Mouse (Mus musculus): ENCODE measurements around the gene Dynll1. TPM values are rescaled to one million over a fixed set of nuclear protein-coding genes. Genes with fewer than 3 reads are reported as not detected.

Gene Dynll1
- total RNA-seq (2021), result 100 to 1,000 TPM; 638 to 644 TPM

DNA sequence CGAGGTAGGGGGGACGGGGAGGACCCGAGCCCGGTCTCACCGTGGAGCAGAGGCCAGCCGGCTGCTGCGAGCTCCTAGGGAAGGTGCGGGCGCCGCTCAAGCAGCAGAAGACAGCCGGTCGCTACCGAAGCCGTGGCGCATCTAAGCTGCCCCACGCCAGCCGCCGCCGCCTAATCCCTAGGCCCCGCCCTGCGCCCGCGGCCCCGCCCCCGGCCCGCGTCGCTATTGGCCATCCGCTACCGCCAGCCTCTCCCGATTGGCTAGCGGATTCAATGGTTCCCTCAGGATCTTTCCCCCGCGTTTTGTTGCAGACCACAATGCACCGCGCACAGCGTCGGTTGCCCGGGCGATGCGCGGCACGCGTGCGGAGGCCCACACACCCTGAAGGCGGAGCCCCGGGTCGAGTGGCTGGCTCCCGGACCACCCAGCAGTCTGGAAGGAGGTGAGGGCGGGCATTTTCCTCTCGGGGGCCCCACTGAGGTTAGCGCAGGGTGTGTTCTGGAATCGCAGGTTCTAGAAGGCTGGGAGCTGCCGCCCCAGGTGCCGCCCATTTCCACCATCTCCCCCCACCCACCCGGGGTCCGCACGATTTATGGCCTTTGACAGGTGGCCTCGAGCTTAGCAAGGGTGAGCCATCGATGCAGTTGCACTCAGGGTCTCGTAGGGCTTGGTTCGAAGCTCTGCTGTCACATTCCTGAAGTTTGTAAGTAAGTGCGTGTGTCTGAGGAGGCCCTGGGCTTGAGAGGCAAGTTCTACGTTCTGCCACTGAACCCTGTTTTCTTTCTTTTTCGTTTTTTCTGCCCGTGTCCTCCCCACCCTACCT lies at the start of gene Dynll1:
Gene Dynll1, minus strand, starts transcription at position 208 of the 823 bp plus-strand sequence.
- peak; percentile 100 for DNase-seq (ENCODE audit: low spot score in 2 of 2)
- intact Hi-C loops (cut with DNase I), result loop anchor here (2.0 to 5.0 kb wide), 4 partner anchors 18 to 41 kb away; partner anchors contain the start of genes Gatc, Srsf9 and Triap1

DNA sequence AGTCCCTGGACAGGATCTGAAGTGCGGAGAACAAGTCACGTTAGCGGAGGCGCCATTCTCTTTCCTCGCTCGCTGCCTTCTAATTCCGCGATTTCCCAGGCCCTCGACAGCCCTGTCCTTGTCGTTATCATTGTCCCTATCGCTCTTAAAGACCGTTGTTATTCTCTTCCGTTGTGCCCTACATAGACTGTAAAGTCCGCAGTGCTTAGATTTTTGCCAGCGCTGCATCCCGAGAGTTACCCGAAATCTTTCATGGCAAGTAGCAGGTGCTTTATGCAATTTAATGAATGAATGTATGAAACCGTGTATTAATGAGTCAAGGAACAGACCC lies 48.4 kb upstream of the Dynll1 start:
- no peak for DNase-seq (ENCODE audit: low spot score in 2 of 2)
- intact Hi-C loops (cut with DNase I), result no loop called here

DNA sequence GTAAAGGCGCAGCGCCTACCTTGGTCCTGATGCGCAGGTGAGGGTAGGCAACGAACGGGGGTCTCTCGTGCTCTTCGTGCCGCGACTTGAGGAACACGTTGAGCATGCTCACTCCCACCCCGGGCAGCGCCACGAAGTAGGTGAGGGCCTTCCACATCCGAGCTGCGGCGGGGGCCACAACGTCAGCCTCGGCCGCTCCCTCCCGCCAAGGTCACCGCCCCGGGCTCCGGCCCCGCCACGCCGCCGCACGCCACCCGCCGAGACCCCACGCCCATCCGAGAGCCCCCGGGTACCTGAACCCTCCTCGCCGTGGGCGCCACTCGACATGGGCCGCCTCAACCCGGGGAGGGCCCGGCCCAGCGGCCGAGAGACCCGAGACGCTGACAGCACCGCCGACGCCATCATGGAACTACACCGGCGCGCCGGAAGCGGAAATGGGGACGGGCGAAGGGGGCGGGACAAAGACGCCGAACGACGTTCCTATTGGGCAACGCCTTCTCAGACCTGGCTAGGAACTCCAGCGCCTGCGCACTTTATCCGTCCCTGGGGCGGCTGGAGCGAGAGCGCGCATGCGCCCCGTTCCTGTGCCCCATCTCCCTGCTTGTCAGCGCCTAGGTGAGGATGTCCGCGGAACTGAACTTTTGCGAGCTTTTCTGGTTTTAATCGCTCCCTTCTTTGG lies 47.9 kb upstream of the Dynll1 start, which contains the start of gene Cox6a1:
Gene Cox6a1, minus strand, starts transcription at position 436 of the 679 bp plus-strand sequence.
- peak; percentile 98 to 99 for DNase-seq (ENCODE audit: low spot score in 2 of 2)
- intact Hi-C loops (cut with DNase I), result no loop called here

DNA sequence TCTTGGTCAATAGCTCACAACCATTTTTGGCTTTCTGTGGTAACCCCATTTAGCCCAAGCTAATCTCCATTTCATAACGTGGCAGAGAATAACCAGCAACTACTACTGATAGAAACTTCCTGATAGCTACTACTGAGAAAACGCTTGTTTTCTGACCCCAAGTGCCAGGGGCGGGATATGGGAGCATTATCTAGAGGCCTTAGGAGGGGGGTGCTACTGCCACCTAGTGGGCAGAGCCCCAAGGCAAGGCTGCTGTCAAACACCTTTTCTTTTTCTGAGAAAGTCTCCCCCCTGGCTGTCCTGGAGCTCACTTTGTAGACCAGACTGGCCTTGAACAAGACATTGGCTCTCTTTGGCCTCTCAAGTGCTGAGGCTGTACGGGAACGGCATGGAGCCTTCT lies 46.8 kb upstream of the Dynll1 start:
- DNase-seq (ENCODE audit: low spot score in 2 of 2), result peak; percentile 61 to 76
- intact Hi-C loops (cut with DNase I), result no loop called here

DNA sequence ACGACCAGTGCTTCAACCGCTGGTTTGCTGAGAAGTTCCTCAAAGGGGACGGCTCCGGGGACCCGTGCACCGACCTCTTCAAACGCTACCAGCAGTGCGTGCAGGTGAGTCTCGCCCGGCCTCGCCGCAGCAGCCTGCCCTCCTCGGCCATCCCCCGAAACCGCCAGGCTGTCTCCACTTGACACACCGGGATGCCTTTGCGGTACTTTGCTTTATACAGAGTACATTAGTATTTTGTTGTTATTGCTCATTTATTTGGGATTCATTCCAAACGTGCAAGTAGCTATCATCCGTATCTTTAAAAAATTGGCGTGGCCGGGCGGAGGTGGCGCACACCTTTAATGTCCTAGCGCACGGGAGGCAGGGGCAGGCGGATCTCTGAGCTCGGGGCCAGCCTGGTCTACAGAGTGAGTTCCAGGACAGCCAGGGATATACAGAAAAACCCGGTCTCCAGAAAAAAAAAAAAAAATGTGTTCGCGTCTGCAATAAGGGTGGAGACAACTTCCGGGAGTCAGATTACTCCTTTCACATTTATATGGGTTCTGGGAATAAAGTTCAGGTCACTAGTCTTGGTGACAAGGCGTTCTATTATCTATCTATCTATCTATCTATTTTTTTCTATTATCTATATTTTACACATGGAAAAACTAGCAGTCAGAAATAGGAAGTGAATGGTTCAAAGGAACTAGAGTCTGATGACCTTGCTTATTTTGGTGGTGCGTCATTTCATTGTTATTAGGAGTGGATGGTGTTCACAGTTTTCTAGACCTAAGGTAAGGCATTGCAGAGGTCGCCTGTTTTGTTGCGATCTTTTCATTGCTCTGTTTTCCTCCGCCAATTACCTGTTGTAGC lies 40.7 kb upstream of the Dynll1 start:
- no peak for DNase-seq (ENCODE audit: low spot score in 2 of 2)
- intact Hi-C loops (cut with DNase I), result loop anchor here (2.0 to 5.0 kb wide), 2 partner anchors 15 to 39 kb away; partner anchors contain the start of genes Dynll1 and Srsf9

DNA sequence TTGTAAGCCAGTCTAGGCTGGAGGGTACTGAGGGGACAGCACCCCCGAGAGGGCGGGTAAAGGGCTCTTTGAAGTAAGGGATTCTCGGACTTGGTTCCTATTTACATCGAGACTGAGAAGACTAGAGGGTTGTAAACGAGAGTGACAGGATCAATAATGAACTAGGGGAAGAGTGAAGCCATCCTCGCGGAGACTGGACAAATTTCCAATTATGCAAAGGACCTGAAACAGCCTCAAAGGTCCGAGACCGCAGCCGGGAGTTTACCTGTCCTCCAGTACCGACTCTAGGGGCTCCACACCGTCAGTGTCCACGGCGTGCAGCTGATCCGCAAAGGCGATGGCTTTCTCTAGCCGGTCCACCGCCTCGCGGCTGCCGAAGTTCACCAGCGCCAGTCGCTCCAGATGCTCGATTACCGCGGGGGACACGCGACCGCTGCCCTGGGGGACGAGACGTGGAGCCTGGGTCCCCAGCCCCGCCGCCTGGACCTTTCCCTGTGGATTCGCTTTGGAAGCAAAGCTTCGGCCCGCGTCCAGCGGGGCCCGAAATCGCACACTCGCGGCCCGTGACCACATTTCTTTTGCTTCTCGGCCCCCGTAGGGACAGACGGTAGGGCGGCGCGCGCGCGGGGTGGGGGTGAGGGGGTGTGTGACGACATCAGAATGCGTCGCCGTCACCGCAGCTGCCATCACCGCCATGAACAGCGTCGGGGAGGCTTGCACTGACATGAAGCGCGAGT lies 39.9 kb upstream of the Dynll1 start, which contains the start of the genes Gatc and Triap1:
Gene Gatc, minus strand, starts transcription at position 602 of the 737 bp plus-strand sequence.
Gene Triap1, plus strand, starts transcription at position 649 of the 737 bp plus-strand sequence.
- peak; percentile 91 to 92 for DNase-seq (ENCODE audit: low spot score in 2 of 2)
- intact Hi-C loops (cut with DNase I), result loop anchor here (2.0 to 5.0 kb wide), 2 partner anchors 14 to 38 kb away; partner anchors contain the start of genes Dynll1 and Srsf9

DNA sequence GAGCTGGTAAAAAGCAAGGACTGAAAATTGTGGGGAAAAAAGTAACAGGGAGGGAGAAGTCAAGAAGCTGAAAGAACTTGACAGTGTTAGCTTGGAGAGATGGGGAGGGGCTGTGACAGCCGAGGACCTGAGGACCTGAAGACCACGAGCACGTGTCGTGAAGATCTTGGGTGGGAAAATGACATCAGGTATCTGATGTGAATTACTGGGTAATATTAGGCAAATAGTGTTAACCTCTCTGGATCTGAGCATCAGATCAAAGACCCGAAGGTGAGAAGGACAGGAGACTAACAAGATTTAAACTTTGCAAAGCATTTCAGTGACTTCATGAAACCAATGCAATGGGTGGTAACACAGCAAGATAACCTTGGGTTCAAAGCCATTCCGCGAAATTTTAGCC lies 39.2 kb upstream of the Dynll1 start:
- DNase-seq (ENCODE audit: low spot score in 2 of 2), result no peak
- intact Hi-C loops (cut with DNase I), result loop anchor here (2.0 to 5.0 kb wide), 2 partner anchors 13 to 38 kb away; partner anchors contain the start of genes Dynll1 and Srsf9

DNA sequence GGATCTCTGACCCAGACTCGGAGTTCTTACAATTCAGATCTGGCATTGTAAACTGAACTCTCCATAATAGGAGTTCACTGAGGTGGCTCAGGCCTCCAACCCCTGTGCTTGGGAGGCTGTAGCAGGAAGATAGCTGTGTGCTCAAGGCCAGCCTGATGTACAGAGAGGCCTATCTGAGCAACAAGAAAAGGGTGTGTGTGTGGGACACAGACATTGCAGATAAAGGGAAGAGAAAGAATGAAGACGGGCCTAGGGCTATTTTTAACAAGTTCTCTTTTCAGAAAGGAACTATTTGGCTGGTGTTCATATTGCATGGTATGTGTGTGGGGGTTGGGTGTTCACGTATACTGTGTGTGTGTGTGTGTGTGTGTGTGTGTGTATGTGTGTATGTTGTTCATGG lies 32.8 kb upstream of the Dynll1 start:
- intact Hi-C loops (cut with DNase I), result no loop called here
- no peak for DNase-seq (ENCODE audit: low spot score in 2 of 2)

DNA sequence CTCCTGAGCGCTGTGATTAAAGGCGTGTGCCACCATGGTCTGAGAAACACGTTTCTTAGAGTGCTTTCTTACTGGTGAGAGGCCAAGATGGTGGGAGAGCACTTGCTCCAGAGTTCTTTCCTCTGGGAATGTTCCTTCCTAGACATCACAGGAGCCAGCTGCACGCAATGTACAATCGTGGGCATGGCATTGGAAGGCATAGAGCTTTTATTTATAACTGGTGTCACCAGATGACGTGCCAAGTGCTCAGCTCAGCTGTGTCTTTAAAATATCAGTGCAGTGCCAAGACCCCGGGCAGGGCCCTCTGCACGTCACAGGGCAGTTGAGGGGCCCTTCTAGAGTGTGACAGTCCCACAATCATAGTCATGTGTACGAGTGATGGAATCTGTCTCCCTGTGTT lies 30.2 kb upstream of the Dynll1 start:
- no peak for DNase-seq (ENCODE audit: low spot score in 2 of 2)
- intact Hi-C loops (cut with DNase I), result no loop called here

DNA sequence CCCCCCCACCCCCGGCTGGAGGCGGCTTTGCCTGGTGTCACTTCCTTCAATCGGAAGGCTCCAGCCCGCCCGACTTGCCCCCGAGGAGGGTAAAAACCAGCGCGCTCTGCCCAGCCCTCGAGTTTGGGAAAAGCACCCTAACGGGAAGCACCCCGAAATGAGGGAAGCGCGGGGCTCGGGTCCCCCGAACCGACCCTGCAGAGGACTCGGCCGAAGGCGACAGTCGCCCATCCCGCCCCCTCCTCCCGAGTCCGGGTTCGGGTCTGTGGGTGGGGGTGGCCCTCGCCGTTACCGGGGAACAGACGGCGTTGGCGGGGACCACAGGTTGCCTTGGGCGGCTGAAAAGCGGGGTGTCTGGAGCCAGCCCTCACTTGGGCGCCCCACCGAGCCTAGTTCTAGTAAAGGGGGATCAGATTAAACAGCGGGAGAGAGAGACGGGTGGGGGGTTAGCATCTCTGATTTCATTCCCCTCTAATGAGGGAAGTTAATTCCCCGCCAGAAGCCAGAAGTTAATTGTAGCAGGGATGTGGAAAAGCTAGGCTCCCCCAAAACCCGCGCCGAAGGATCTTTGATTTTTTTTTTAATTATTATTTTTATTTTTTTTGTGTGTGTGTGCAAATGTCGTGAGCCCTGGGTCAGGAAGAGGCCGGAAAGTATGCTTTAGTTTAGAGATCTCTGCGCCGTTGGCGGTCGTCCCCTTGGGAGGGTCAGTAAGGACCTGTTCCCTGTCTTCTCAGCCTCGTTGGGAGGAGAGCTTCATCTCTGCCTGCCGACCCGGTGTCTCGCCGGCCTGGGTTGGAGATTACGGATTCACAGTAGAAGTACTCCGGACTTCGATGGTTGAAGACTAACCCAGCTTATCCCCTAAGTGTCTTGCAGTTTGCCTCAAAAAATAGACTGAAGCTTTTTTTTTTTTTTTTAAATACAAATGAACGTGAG lies 27.1 kb upstream of the Dynll1 start:
- peak in 1 of 2 experiments; percentile 47 for DNase-seq (ENCODE audit: low spot score in 2 of 2)
- intact Hi-C loops (cut with DNase I), result loop anchor here (1.0 to 2.0 kb wide), 3 partner anchors 9 to 27 kb away; partner anchors contain the start of genes Dynll1, Gatc and Triap1

DNA sequence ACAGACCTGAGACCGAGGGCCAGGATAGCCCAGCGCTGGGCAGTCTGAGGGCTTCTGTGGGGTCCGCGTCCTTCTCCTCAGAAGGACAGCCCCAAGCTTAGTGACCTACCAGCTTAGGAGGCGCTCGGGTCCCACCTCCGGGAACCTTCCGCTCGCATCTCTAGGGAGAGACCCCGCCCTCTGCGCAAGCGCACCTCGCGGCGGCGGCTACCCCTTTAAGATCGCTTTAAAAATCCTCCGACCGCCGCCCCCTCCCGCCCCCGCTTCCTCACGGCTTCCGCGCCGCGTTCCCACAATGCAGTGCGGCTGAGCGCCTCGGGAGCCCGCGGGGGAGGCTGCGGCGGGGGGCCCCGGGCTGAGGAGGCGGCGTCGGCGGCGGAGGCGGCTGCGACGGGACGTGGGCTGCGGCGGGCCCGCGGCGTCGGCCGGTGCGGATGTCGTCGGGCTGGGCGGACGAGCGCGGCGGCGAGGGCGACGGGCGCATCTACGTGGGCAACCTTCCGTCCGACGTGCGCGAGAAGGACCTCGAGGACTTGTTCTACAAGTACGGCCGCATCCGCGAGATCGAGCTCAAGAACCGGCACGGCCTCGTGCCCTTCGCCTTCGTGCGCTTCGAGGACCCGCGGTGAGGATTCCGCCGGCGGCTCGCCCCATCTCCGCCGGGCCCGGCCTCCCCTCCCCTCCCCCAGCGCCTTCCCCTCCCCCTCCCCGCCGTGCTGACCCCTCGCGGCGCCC lies 26.2 kb upstream of the Dynll1 start, which contains the start of gene Srsf9:
Gene Srsf9, plus strand, starts transcription at position 303 of the 735 bp plus-strand sequence.
- intact Hi-C loops (cut with DNase I), result loop anchor here (1.0 to 2.0 kb wide), 3 partner anchors 8 to 26 kb away; partner anchors contain the start of genes Dynll1, Gatc and Triap1
- peak; percentile 94 to 95 for DNase-seq (ENCODE audit: low spot score in 2 of 2)

DNA sequence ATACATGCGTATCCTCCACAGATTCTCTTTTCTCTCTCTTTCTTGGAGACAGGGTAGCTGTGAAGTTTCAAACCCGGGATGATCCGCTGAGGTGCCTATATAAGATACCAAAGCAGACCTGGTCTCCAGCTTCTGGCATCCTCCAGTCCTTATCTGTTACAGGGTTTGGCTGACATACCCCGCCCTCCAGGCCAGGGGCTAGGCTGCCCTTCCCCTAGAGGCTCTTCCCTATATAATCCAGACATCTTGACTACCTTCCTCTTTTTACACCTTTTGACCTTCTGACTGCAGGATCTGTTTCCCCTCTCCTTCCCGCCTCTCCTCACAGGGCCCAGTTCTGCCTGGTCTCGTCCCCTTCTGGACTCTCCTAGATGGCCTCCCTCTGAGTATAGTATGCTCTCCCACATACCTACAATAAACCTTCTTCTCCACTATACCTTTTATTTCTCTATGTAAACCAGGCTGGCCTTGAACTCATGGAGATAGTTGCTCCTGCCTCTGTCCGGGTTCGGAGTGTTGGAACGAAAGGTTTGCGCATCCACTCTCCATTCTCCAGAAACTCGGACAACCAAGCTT lies 25.5 kb upstream of the Dynll1 start:
- intact Hi-C loops (cut with DNase I), result loop anchor here (2.0 kb wide), 2 partner anchors 14 to 26 kb away; partner anchors contain the start of genes Dynll1, Gatc and Triap1

DNA sequence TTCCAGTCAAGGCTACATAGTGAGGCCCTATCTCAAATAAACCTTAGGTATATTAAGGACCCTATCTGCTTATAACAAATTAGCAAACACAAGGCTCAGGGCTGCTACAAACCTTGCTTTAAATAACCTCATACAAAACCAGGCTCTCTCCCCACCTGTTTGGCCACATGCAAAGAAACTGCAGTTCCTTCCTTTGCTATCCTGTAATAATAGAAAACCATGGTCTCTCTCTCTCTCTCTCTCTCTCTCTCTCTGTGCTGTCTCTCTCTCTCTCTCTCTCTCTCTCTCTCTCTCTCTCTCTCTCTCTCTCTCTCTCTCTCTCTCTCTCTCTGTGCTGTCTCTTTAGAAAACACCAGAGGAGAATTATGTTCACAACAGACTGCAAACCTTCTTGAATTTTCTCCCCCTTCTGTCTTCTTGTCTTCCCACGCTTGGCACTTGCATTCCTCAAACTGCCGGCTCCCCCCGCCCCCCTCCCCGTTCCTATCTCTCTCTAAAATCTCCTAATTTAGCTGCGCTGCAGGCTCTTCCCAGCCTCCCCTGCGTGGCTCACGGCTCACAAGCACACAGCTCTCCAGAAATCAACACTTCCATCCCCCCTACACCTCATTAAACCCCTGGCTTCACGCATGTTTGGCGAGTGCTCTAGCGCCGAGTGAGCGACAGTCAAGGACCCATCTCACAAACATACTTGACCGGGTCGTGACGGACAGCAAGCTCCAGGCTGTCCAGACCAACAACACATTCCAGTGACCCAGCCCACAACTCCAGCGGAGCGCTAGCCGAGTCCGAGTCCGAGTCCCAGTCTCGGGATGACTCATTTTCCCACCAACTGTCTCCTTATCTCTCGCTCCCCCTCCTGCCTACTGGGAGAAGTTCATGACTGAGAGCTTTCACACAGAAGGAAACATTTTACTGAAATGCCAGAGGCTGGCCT lies 18.5 kb upstream of the Dynll1 start:
- intact Hi-C loops (cut with DNase I), result loop anchor here (1.0 to 2.0 kb wide), 2 partner anchors 8 to 18 kb away; partner anchors contain the start of genes Dynll1 and Srsf9
- DNase-seq (ENCODE audit: low spot score in 2 of 2), result peak; percentile 88

More for the DNA sequence above, 25.5 kb upstream of the Dynll1 start:
- DNase-seq (ENCODE audit: low spot score in 2 of 2), result no peak

DNA sequence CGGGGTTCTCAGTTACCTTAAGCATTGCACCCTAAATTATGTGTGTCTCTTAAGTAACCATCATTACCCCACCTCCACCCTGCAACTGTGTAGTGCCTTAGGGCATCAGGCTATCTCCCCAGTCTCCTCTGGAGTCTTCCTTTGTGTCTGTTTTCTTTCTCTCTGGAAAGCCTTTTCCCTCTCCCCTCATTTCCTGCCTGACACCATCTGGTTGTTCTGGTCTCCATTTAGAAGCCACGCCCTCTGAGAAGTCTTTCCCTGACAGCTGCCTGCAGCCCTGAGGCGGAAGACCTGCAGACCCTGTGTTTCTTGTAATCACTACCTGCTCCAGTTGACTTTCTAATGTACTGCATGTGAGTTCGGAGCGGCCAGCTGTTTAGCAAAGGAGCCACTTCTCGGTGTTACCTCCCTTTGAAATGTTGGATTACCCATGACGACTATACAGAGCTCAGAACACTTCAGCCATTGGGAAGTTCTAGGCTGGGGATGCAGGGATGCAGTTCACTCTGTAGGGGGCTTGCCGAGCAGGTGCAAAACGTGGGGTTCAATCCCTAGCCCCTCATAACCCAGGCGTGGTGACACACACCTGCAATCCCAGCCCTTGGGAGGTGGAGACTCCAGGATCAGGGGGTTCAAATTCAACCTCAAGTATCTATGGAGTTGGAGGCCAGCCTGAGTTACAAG lies 17.0 kb upstream of the Dynll1 start:
- no peak for DNase-seq (ENCODE audit: low spot score in 2 of 2)
- intact Hi-C loops (cut with DNase I), result loop anchor here (2.0 kb wide), 1 partner anchor 17 kb away; the partner anchor contains the start of gene Dynll1
